Mouse (Mus musculus): ENCODE measurements around the gene AF067063. TPM values are rescaled to one million over a fixed set of nuclear protein-coding genes. Genes with fewer than 3 reads are reported as not detected.
"Not testable (repeated sequence)": the region's sequence is repeated elsewhere in the genome, so short reads cannot be mapped to it uniquely, and the experiment has no call there.

Gene AF067063
- total RNA-seq (2014; rRNA removed), result not detected in 2 replicates
- not detected in 2 replicates for polyA plus RNA-seq (2012; rRNA removed)

DNA sequence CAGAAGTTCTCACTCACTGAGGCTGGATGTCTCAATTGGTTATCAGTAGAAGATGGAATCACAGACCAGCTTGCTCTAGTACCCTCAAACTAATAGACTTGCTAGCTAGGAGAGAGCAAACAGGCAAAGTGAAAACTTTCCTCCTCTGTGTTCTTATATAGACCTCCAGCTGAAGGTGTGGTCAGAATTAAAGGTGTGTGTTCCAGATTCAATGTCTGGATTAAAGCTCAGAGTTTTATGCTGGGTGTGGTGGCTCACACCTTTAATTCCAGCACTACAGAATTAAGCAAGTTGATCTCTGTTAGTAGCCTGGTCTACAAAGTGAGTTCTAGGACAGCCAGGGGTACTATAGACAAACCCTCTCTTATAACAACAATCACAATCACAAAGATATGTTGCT is at the start of gene AF067063:
Gene AF067063, minus strand, starts transcription at position 101 of the 400 bp plus-strand sequence.
- not testable (repeated sequence) for H3K27me3 ChIP-seq (ENCODE audit: control insufficient read depth, insufficient read depth, low read length); H3K79me2 ChIP-seq (ENCODE audit: control insufficient read depth, insufficient read depth, low read length); H3K4me1 ChIP-seq (ENCODE audit: control insufficient read depth, insufficient read depth, low read length); H3K9ac ChIP-seq (ENCODE audit: low read depth, low read length); H3K4me3 ChIP-seq (ENCODE audit: insufficient read depth, low read depth, low read length); H3K27ac ChIP-seq (replicated peaks; ENCODE audit: insufficient read depth, low read depth, low read length); H3K36me3 ChIP-seq (ENCODE audit: control insufficient read depth, insufficient read depth, low read length); DNase-seq (ENCODE audit: extremely low read depth, low read depth, low spot score)

- not testable (repeated sequence) for DNase-seq (ENCODE audit: extremely low read depth, low read depth, low spot score); H3K4me1 ChIP-seq (ENCODE audit: control insufficient read depth, insufficient read depth, low read length); H3K9ac ChIP-seq (ENCODE audit: low read depth, low read length); H3K27ac ChIP-seq (replicated peaks; ENCODE audit: insufficient read depth, low read depth, low read length); H3K79me2 ChIP-seq (ENCODE audit: control insufficient read depth, insufficient read depth, low read length); H3K36me3 ChIP-seq (ENCODE audit: control insufficient read depth, insufficient read depth, low read length); H3K27me3 ChIP-seq (ENCODE audit: control insufficient read depth, insufficient read depth, low read length); H3K4me3 ChIP-seq (ENCODE audit: insufficient read depth, low read depth, low read length)
- WGBS, result 65% methylated on average over 6 of the region's 7 CpGs
Observed at GRCm38 (mm10) chr13:119864395-119864999, 34.5 kb upstream of the AF067063 start.

- H3K79me2 ChIP-seq (ENCODE audit: control insufficient read depth, insufficient read depth, low read length); H3K36me3 ChIP-seq (ENCODE audit: control insufficient read depth, insufficient read depth, low read length); H3K27me3 ChIP-seq (ENCODE audit: control insufficient read depth, insufficient read depth, low read length); H3K4me3 ChIP-seq (ENCODE audit: insufficient read depth, low read depth, low read length); H3K27ac ChIP-seq (replicated peaks; ENCODE audit: insufficient read depth, low read depth, low read length); DNase-seq (ENCODE audit: extremely low read depth, low read depth, low spot score); H3K4me1 ChIP-seq (ENCODE audit: control insufficient read depth, insufficient read depth, low read length); H3K9ac ChIP-seq (ENCODE audit: low read depth, low read length): not testable (repeated sequence)
- no CpG with 5 or more reads among the region's 6 CpGs for WGBS
Observed at GRCm38 (mm10) chr13:119862399-119862798, 32.4 kb upstream of the AF067063 start.

DNA sequence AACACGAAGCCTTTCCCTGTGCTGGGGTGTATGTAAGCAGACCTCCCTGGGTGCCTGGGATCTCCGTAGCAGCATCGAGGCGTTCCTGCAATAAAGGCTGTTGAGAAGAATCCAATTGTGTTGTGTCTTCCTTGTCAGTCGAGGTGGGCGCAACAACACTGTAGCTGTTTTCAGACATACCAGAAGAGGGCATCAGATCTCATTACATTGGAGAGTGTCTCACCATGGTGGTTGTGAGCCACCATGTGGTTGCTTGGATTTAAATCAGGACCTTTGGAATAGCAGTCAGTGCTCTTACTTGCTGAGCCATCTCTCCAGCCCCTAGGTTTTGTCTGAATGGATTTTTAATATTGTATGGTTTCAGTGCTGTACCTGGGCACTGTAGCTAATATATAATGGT is 10.0 kb upstream of the AF067063 start:
- H3K4me1 ChIP-seq (ENCODE audit: control insufficient read depth, insufficient read depth, low read length); H3K27me3 ChIP-seq (ENCODE audit: control insufficient read depth, insufficient read depth, low read length); H3K79me2 ChIP-seq (ENCODE audit: control insufficient read depth, insufficient read depth, low read length); H3K36me3 ChIP-seq (ENCODE audit: control insufficient read depth, insufficient read depth, low read length); H3K4me3 ChIP-seq (ENCODE audit: insufficient read depth, low read depth, low read length); DNase-seq (ENCODE audit: extremely low read depth, low read depth, low spot score); H3K9ac ChIP-seq (ENCODE audit: low read depth, low read length); H3K27ac ChIP-seq (replicated peaks; ENCODE audit: insufficient read depth, low read depth, low read length): not testable (repeated sequence)
- WGBS, result 22% methylated on average over 6 of the region's 6 CpGs

DNA sequence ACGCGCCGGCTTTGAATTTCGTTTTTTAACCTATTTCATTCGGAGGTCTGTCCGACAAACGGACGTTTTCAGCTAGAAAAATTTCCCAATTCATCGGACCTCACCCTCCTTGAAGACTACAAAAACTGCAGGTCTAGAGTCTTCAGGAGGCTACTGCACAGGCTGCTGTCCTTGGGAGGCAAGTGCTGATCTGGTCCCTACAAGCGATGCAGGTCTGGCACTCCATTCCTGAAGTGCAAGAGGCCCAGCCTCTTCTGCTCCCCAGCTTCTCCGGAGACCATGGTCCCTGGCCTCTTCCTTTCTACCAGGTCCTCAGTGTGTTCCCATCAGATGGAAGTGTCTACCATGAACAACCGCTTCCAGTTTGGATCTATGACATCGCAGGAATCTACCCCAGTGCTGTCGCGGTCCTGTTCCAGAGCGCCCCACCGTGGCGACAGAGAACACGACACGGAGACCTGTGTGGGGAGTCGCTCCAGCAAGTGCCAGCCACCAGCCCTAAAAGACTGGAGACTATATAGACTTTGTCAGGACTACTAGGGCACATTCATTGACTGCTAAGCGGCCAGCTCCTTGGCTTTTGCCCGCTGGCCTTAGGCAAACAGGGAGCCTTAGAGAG is 7.8 kb upstream of the AF067063 start:
- not testable (repeated sequence) for H3K4me3 ChIP-seq (ENCODE audit: insufficient read depth, low read depth, low read length); DNase-seq (ENCODE audit: extremely low read depth, low read depth, low spot score); H3K79me2 ChIP-seq (ENCODE audit: control insufficient read depth, insufficient read depth, low read length); H3K27me3 ChIP-seq (ENCODE audit: control insufficient read depth, insufficient read depth, low read length); H3K9ac ChIP-seq (ENCODE audit: low read depth, low read length); H3K27ac ChIP-seq (replicated peaks; ENCODE audit: insufficient read depth, low read depth, low read length); H3K4me1 ChIP-seq (ENCODE audit: control insufficient read depth, insufficient read depth, low read length); H3K36me3 ChIP-seq (ENCODE audit: control insufficient read depth, insufficient read depth, low read length)
- 13% methylated on average over 14 of the region's 23 CpGs for WGBS
- TF ChIP-seq CTCF (IDR thresholded peaks at IDR 0.05; ENCODE audit: low read depth, low read length), result peak; percentile 34; the same call in 1 of the 2 replicates

DNA sequence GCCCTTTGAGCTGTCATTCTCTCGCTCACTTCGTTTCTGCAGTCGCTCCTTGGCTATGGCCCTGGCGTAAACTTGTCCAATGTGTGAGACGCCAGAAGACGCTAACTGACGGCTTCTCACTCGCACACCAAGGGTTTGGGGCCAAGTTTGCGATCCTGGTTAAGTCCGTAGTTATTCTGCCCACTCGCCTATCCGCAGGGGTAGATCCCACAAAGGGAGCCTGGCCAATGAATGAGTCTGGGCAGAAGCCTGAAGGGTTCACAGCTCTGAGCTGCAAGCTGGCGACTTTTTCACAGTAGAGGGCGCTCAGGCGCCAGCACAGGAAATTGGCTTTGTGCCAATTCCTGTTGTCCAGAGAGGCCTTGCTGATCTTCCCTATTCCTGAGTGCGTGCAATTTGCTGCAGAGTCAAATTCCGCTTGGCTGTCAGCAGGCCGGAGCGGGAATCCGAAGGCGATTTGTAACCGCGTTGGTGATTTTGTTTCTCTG is 6.4 kb upstream of the AF067063 start:
- TF ChIP-seq CTCF (IDR thresholded peaks at IDR 0.05; ENCODE audit: low read depth, low read length), result peak; percentile 37
- not testable (repeated sequence) for H3K4me1 ChIP-seq (ENCODE audit: control insufficient read depth, insufficient read depth, low read length); H3K79me2 ChIP-seq (ENCODE audit: control insufficient read depth, insufficient read depth, low read length); H3K4me3 ChIP-seq (ENCODE audit: insufficient read depth, low read depth, low read length); H3K27me3 ChIP-seq (ENCODE audit: control insufficient read depth, insufficient read depth, low read length); H3K27ac ChIP-seq (replicated peaks; ENCODE audit: insufficient read depth, low read depth, low read length); H3K9ac ChIP-seq (ENCODE audit: low read depth, low read length); H3K36me3 ChIP-seq (ENCODE audit: control insufficient read depth, insufficient read depth, low read length)
- 11% methylated on average over 23 of the region's 23 CpGs for WGBS
- DNase-seq (ENCODE audit: extremely low read depth, low read depth, low spot score), result peak; percentile 65

Data from liver, adult 2 months (tissue).